Mouse (Mus musculus) hindbrain, embryonic 12.5 days (tissue): ENCODE measurements around the gene Col5a1. TPM values are rescaled to one million over a fixed set of nuclear protein-coding genes. Genes with fewer than 3 reads are reported as not detected.

Experiments used
- ATAC-seq: fragments of 200-750 bp; cut with Nextera tagmentation; 2 replicates; pipeline ENCODE4 v1.8.0; 2017; ENCODE audit warnings: moderate TSS enrichment; ENCODE audit not compliant: low FRiP score
- H3K27ac ChIP-seq: fragments of 300-500 bp; sonication (generic); 2 replicates; pipeline ENCODE4 v1.5.1; 2016; ENCODE audit warnings: mild to moderate bottlenecking
- H3K27me3 ChIP-seq: fragments of 300-500 bp; sonication (generic); 2 replicates; pipeline ENCODE4 v1.6.1; 2016; ENCODE audit warnings: mild to moderate bottlenecking
- H3K36me3 ChIP-seq: fragments of 300-500 bp; sonication (generic); 2 replicates; pipeline ENCODE4 v1.6.1; 2016; ENCODE audit warnings: mild to moderate bottlenecking
- H3K4me1 ChIP-seq: fragments of 300-500 bp; sonication (generic); 2 replicates; pipeline ENCODE4 v1.6.1; 2016
- H3K4me2 ChIP-seq: fragments of 300-500 bp; sonication (generic); replicated peaks from 2 replicates; pipeline ENCODE4 v1.6.1; 2016; ENCODE audit warnings: mild to moderate bottlenecking
- H3K4me3 ChIP-seq: fragments of 300-500 bp; sonication (generic); 2 replicates; pipeline ENCODE4 v1.5.1; 2016; ENCODE audit warnings: mild to moderate bottlenecking
- H3K9ac ChIP-seq: fragments of 300-500 bp; sonication (generic); 2 replicates; pipeline ENCODE4 v1.6.1; 2016; ENCODE audit warnings: mild to moderate bottlenecking, moderate library complexity
- H3K9me3 ChIP-seq: fragments of 300-500 bp; sonication (generic); replicated peaks from 2 replicates; pipeline ENCODE4 v1.6.1; 2016; ENCODE audit warnings: mild to moderate bottlenecking
- WGBS: fragments of 180-500 bp; shearing (Covaris S2); methylation state at CpG from one replicate; pipeline ENCODE4 v1.1.7; 2016; 5-methylcytosine and 5-hydroxymethylcytosine counted together
- polyA plus RNA-seq: library from polyadenylated mRNA; unstranded; fragments of >200 nt; fragmentation: Nextera tagmentation; extraction: Ambion mirVana; gene quantifications from 2 replicates; pipeline ENCODE4 v1.2.1, GENCODE M21; 2016

Gene Col5a1
- polyA plus RNA-seq, 1 experiment from 2014 or later = 45.9 TPM

DNA sequence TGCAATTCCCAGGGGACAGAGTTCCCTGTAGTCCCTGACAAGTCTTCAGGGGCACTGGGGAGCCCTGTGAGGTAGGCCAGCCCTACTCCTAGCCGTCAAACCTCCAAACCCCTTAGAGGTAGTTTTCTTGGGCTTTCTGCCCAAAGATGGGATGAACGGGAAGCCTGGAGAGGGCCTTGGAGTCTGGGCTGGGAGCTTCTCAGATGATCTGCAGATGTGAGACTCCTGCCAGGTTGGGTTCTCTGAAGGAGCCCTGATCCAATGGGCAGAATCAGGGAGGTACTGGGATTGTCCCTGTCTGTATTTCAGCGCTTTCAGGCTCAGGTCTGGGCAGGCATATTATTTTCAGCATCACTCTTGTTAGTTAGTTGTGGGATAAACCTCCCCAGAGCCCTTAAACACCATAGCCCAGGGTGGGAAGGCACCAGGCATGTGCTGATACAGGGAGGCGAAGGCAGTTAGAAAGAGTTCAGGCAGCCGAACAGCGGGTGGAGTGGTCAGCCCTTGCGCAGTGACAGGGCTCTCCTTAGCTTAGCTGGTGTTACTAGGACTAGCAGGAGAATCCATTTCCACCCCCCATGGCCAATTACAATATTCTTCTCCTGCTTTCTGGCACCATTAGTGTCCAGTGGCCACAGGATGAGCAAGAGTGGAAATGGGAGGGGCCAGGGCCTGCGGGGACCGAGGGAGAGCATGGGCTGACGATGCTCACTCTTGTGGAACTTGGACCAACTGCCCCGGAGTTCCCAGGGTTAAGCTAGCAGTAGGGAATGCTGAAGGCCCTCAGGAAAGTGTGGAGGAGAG lies 1.4 kb downstream of the Col5a1 start:
- Histone ChIP-seq H3K27ac (no peak overlapping the region), H3K9ac (peak overlapping the region; percentile 74), H3K27me3 (peaks cover 26% of the 10 kb centered on the region), H3K4me2 (peak overlapping the region; percentile 92), H3K4me1 (peaks cover 45% of the 10 kb centered on the region), H3K36me3 (no peaks in the 10 kb centered on the region), H3K9me3 (no peaks in the 10 kb centered on the region), H3K4me3 (peak overlapping the region; percentile 61)
- WGBS = 21% methylated on average over 11 of the region's 11 CpGs
- no peak for ATAC-seq

DNA sequence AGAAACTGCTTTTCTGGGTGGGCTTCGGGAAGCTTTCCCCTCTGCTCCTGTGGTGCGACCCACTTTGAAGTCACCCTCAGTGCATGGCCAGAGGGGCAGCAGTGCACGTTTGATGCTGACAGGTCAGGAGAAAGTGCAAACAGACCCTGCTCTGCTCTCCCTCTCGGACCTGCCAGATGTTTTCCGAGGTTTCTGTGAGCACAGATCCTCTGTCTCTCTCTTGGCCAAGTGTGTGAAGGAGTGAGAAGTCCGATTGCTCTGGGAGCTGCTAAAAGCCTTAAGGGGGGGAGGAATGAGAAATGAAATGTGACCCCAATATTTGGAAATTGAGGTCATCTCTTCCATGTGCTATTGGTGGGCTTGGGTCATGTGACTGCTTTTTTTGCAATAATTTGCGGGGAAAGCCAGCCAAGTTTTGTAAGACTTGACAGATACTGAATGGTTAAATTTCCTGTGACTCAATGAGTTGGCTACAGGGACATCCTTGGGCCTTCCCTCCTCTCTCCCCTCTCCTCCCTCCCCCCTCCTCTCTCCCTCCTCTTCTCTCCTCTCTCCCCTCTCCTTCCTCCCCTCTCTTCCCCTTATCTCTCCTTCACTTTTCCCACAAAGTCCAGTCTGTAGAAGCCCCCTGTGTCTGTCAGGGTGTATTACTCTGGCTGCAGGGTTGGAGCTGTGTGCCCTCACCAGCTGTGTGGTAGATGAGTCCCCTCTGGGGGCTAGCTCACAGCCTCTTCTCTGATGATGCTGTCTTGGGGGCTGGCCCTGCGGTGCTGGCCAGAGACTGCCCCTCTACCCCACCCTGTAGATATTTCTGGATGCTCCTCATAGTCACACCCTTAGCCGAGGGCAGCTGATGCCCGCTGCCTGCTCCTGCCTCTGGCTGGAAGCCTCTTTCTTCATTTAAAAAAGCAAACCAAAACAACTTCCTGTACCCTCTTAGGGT lies 2.6 kb downstream of the Col5a1 start:
- Histone ChIP-seq H3K9me3 (no peaks in the 10 kb centered on the region), H3K9ac (peak overlapping the region; percentile 74; the same call in 1 of the 2 replicates), H3K27me3 (peaks cover 26% of the 10 kb centered on the region), H3K27ac (peak overlapping the region; percentile 40; the same call in 1 of the 2 replicates), H3K36me3 (no peaks in the 10 kb centered on the region), H3K4me2 (peak overlapping the region; percentile 92), H3K4me1 (peaks cover 45% of the 10 kb centered on the region), H3K4me3 (peak overlapping the region; percentile 61)
- ATAC-seq = no peak
- WGBS = 30% methylated on average over 10 of the region's 10 CpGs

DNA sequence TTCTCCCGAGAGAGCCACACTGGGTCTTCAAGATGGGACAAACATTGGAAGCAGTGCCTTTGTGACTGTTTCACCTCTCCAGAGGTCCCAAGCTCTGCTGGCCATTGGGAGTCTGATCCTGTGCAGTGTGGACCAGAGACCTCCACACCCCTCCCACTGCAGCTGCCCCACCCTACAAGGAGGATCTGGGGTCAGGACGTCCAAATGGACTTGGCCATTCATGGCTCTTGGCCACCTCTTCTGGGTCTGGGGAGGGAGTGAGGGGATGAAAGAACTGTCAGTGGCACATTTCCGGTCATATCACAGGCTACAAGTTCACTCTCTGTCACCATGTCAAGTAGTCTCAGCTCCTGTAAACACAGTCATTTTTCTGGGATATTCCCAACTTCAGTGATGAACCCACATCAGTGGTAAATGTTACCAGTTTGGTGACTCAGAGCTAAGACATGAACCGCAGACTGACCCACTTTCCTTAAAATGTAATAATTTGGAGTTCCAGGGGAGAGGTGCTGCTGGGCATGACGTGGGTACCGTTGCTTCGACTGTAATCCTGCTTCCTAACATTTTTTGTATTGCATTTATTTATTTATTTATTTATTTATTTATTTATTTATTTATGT lies 5.8 kb downstream of the Col5a1 start:
- Histone ChIP-seq H3K27ac (no peak overlapping the region), H3K4me2 (no peak overlapping the region), H3K4me3 (no peak overlapping the region), H3K27me3 (peaks cover 19% of the 10 kb centered on the region), H3K9ac (no peak overlapping the region), H3K36me3 (no peaks in the 10 kb centered on the region), H3K4me1 (peaks cover 29% of the 10 kb centered on the region), H3K9me3 (no peaks in the 10 kb centered on the region)
- no peak for ATAC-seq
- WGBS = 93% methylated on average over 7 of the region's 7 CpGs

DNA sequence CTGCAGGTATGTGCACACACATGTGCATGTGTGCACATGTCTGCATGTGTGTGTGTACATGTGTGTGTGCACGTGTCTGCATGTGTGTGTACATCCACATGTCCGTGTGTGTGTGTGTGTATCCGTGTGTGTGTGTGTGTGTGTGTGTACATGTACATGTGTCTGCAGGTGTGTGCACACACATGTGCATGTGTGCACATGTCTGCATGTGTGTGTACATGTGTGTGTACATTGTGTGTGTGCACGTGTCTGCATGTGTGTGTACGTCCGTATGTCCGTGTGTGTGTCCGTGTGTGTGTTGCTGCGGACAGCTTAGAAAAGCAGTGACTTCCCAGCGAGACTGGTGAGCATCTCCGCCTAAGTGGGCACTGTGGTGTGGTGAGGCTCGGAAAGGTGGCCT lies 6.8 kb downstream of the Col5a1 start:
- H3K27me3 ChIP-seq = peaks cover 10% of the 10 kb centered on the region
- no peak overlapping the region for H3K4me2 ChIP-seq
- no peaks in the 10 kb centered on the region for H3K9me3 ChIP-seq
- H3K4me3 ChIP-seq = no peak overlapping the region
- no peak for ATAC-seq
- no peak overlapping the region for H3K27ac ChIP-seq
- 94% methylated on average over 12 of the region's 12 CpGs for WGBS
- no peaks in the 10 kb centered on the region for H3K36me3 ChIP-seq
- no peak overlapping the region for H3K9ac ChIP-seq
- H3K4me1 ChIP-seq = peaks cover 26% of the 10 kb centered on the region

DNA sequence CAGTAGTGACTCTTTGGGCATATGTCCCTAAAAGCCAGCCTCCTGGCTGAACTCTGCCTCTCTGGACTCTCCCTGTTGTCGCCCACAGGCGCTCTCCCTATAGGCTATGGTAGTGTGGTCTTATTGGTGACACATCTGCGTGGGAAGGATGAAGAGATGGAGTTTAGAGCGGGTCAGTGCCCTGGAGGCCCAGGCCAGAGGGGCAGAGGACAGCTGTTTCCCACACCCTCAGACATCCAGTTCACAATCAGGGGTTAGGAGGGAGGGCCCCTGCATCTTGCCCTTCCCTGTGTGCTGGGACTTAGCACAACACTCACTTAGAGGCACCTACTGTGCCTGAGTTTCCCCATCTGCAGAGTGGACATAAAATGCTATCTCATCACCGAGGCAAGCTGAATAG lies 8.8 kb downstream of the Col5a1 start:
- no peaks in the 10 kb centered on the region for H3K36me3 ChIP-seq
- H3K4me2 ChIP-seq = no peak overlapping the region
- H3K9me3 ChIP-seq = no peaks in the 10 kb centered on the region
- no peak overlapping the region for H3K27ac ChIP-seq
- no peak overlapping the region for H3K9ac ChIP-seq
- ATAC-seq = no peak
- H3K27me3 ChIP-seq = no peaks in the 10 kb centered on the region
- no peak overlapping the region for H3K4me3 ChIP-seq
- H3K4me1 ChIP-seq = peaks cover 7% of the 10 kb centered on the region; the same call in 1 of the 2 replicates
- WGBS = 78% methylated on average over 5 of the region's 5 CpGs

DNA sequence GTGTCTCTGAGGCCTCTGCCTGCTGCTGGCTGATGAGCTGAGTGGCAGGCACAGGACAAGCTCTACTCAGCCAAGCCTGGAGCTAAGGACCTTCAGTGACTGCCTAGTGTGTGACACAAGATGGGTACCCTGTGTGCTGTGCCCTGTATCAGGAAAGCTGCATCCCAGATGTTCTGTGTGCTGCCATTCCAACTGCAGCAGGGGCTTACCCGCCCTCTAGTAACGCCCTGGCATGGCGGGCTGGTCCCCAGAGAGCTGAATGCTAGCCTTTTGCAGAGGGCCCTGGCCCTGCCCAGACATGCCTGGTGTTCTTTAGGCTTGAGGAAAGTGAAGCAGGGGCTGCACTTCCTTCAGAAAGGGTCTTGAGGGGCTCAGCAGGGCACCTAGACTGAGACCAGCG lies 9.4 kb downstream of the Col5a1 start:
- Histone ChIP-seq H3K4me2 (no peak overlapping the region), H3K4me3 (no peak overlapping the region), H3K9ac (no peak overlapping the region), H3K27ac (no peak overlapping the region), H3K4me1 (peaks cover 7% of the 10 kb centered on the region; the same call in 1 of the 2 replicates), H3K36me3 (no peaks in the 10 kb centered on the region), H3K27me3 (no peaks in the 10 kb centered on the region), H3K9me3 (no peaks in the 10 kb centered on the region)
- no peak for ATAC-seq
- 80% methylated on average over 4 of the region's 4 CpGs for WGBS

DNA sequence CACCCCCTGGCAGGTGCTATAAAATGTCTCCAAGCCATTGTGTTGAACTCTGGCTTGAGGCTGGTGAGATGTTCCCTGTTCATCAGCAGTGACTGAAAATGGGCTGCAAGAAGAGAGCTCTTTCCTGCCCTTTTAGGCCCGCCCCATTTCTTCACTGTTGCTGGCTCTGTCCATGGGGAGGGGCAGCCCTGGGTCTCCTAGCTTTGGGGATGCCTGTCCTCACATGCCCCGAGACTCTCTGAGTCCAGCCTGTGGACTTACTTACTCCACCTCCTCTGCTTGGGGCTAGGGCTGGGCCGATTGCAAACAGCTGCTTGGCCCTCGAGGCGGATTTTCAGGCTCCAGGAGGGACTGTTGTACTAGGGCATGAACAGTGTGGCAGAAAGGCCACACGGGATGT lies 10.9 kb downstream of the Col5a1 start:
- ATAC-seq = no peak
- 67% methylated on average over 6 of the region's 6 CpGs for WGBS

DNA sequence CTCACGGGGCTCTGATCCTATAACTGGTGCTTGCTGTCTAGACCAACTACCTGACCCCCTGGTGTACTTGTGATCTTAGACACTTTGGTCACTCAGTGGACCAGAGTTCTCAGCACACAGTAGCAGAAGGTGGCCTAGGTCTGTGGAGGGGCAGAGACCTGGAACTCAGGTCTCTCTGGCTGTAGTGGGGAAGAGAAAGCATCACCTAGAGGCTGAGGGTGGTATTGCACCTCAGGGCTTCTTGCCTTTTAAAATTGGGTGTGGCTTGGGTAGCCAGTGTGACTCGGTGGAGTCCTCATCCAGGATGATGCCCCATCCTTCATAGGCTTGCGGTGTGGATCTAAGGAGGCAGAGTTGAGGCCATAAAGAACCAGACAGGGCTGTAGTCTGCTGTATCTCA lies 13.7 kb downstream of the Col5a1 start:
- no peak for ATAC-seq
- H3K27ac ChIP-seq = no peak overlapping the region

More for the DNA sequence above, 10.9 kb downstream of the Col5a1 start:
- no peak overlapping the region for H3K4me3 ChIP-seq
- H3K27me3 ChIP-seq = no peaks in the 10 kb centered on the region
- H3K27ac ChIP-seq = no peak overlapping the region
- H3K9ac ChIP-seq = no peak overlapping the region
- H3K36me3 ChIP-seq = no peaks in the 10 kb centered on the region
- H3K4me1 ChIP-seq = peaks cover 8% of the 10 kb centered on the region; the same call in 1 of the 2 replicates
- no peaks in the 10 kb centered on the region for H3K9me3 ChIP-seq
- H3K4me2 ChIP-seq = no peak overlapping the region

DNA sequence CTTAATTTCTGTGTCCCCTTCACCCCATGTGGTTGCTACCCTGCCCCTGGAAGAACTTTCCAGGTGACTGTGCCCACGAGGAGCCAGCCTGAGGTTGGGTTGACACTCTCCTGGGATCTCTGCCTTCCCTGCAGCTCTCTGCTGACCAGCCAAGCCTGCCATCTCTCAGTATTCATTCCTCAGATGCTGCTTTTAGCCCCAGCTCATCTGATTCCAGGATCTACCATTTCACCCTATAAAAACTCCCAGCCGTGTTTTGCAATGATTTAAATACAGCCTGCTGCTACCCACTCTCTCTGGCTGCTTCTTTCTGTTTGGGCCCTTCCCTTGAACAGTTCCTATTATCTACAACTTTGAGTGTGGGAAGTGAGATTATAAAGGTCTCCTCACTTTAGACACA lies 14.9 kb downstream of the Col5a1 start:
- no peaks in the 10 kb centered on the region for H3K9me3 ChIP-seq
- ATAC-seq = no peak
- 48% methylated on average over 2 of the region's 2 CpGs for WGBS
- no peak overlapping the region for H3K9ac ChIP-seq
- H3K4me1 ChIP-seq = peaks cover 12% of the 10 kb centered on the region; the same call in 1 of the 2 replicates
- no peak overlapping the region for H3K4me2 ChIP-seq
- no peaks in the 10 kb centered on the region for H3K27me3 ChIP-seq
- H3K4me3 ChIP-seq = no peak overlapping the region
- H3K27ac ChIP-seq = no peak overlapping the region
- H3K36me3 ChIP-seq = no peaks in the 10 kb centered on the region

More for the DNA sequence above, 13.7 kb downstream of the Col5a1 start:
- WGBS = 63% methylated on average over 3 of the region's 3 CpGs
- H3K27me3 ChIP-seq = no peaks in the 10 kb centered on the region
- H3K36me3 ChIP-seq = no peaks in the 10 kb centered on the region
- H3K9me3 ChIP-seq = no peaks in the 10 kb centered on the region
- H3K4me2 ChIP-seq = no peak overlapping the region
- no peak overlapping the region for H3K4me3 ChIP-seq
- H3K9ac ChIP-seq = no peak overlapping the region
- peaks cover 8% of the 10 kb centered on the region; the same call in 1 of the 2 replicates for H3K4me1 ChIP-seq

DNA sequence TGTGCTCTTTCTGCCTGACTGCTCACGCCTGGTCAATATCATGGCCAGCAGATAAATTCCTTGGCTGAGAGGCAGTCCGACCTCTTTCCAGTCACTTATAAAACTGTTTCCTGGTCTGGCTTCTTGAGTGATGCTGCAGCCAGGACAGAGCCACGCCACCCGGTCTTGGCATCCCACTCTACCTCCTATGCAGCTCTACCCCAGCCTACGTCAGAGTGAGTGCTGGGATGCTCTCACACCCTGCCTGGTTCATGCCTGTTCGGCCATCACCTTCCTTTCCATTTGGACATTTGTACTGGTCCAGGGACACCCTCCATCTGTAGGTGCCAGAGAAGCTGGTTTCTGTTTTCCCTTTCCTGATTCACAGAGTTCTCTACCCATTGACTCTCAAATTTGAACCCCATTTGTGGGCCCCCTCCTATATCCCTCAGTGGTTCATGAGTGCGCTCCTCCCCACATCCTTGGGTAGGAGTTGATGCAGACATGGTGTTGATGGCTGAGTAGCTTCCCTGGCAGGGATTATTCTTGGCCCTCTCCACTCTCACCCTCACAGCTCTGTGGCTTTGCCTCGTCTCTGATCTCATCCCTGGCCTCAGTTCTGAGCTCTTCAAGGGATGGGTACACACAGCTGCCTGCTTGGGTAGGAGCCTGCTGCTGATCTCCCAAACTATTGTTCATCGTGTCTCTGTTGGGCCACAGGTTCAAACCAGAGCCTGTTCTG lies 15.5 kb downstream of the Col5a1 start:
- WGBS = 79% methylated on average over 9 of the region's 9 CpGs
- no peak for ATAC-seq
- no peaks in the 10 kb centered on the region for H3K9me3 ChIP-seq

DNA sequence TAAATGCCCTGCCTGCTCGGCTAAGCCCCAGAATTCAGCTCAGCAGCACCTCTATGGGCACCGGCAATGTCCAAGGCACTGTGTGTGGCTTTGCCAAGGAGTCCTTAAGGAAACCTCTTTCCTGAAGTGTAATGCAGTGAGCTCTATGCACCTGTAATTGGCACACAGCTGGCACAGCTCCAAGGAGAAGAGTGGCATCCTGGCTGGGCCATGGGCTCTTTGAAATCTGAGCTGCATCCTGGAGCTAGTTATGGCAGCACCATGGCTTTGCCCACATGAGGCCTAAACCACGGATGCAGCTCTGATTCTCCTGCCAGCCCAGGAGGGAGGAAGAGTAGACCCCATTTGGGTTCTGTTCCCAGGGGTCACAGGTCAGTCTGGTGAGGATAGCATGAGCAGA lies 16.1 kb downstream of the Col5a1 start:
- Histone ChIP-seq H3K36me3 (no peaks in the 10 kb centered on the region), H3K4me2 (no peak overlapping the region), H3K4me1 (peaks cover 9% of the 10 kb centered on the region; the same call in 1 of the 2 replicates), H3K27me3 (no peaks in the 10 kb centered on the region), H3K9ac (no peak overlapping the region), H3K27ac (no peak overlapping the region), H3K9me3 (no peaks in the 10 kb centered on the region), H3K4me3 (no peak overlapping the region)
- no peak for ATAC-seq
- 75% methylated on average over 3 of the region's 3 CpGs for WGBS

More for the DNA sequence above, 15.5 kb downstream of the Col5a1 start:
- H3K27ac ChIP-seq = no peak overlapping the region
- H3K9ac ChIP-seq = no peak overlapping the region
- H3K4me2 ChIP-seq = no peak overlapping the region
- H3K4me1 ChIP-seq = peaks cover 12% of the 10 kb centered on the region; the same call in 1 of the 2 replicates
- no peaks in the 10 kb centered on the region for H3K36me3 ChIP-seq
- H3K4me3 ChIP-seq = no peak overlapping the region
- H3K27me3 ChIP-seq = no peaks in the 10 kb centered on the region
